In the genomic region with DNA sequence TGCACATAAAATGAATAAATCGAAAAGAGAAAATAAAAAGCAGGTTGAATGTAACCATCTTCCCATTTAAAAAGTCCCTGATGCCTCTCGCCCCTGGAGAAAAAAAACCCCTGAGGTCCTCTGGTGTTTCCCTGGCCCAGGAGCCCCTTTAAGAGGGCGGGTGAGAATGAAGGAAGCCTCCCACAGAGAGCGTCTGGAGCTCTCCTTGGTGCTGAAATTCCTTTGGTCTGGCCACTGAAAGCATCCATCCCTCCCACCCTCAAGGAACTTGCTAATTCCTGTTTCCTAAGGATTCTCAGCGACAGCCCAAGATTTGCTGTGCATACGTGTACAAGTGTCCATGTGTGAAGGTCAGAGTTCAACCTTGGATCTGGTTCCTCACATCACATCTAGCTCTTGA, we compare ENCODE assay signal across 8 mouse cellular contexts. TPM values are rescaled to one million over a fixed set of nuclear protein-coding genes. Genes with fewer than 3 reads are reported as not detected.
DNase-seq lines count a peak whose midpoint lies in the region; ATAC-seq and TF ChIP-seq lines count a peak whose summit lies in the region.

No protein-coding gene starts in this region.

- TF ChIP-seq POLR2A in heart, adult 2 months (IDR thresholded peaks at IDR 0.05; ENCODE audit: insufficient read depth, low read depth, low read length) = no peak

- no peaks in the 10 kb centered on the region; the same call in 1 of the 2 replicates for H3K36me3 ChIP-seq in heart, adult 2 months (ENCODE audit: control insufficient read depth, insufficient read depth, low read length)
- no peaks in the 10 kb centered on the region for H3K36me3 ChIP-seq in heart, embryonic 11.5 days (ENCODE audit: control insufficient read depth, insufficient read depth, low read length)
- H3K36me3 ChIP-seq in ES-E14 (ENCODE audit: control insufficient read depth, insufficient read depth, low read length, poor library complexity, severe bottlenecking) = no peaks in the 10 kb centered on the region
- no peaks in the 10 kb centered on the region for H3K36me3 ChIP-seq in liver, embryonic 14.5 days (replicated peaks; ENCODE audit: control insufficient read depth, insufficient read depth, low read depth)
- H3K36me3 ChIP-seq in stomach, postnatal 0 days (ENCODE audit: control insufficient read depth, insufficient read depth, low read length) = no peaks in the 10 kb centered on the region
- no peaks in the 10 kb centered on the region for H3K36me3 ChIP-seq in forebrain, embryonic 15.5 days

- no peak overlapping the region for H3K4me3 ChIP-seq in heart, adult 2 months
- no peak overlapping the region for H3K4me3 ChIP-seq in heart, embryonic 11.5 days (ENCODE audit: low read depth, low read length)
- H3K4me3 ChIP-seq in ES-E14 (ENCODE audit: insufficient read depth in 1 of 2, low read depth in 1 of 2, low read length in 2 of 2, poor library complexity in 1 of 2, severe bottlenecking in 1 of 2) = no peak overlapping the region
- no peak overlapping the region for H3K4me3 ChIP-seq in liver, embryonic 14.5 days (ENCODE audit: insufficient read depth in 1 of 2, low read depth in 2 of 2, low read length in 2 of 2)
- no peak overlapping the region for H3K4me3 ChIP-seq in stomach, postnatal 0 days (ENCODE audit: low read depth, low read length)
- H3K4me3 ChIP-seq in forebrain, embryonic 15.5 days = no peak overlapping the region

- H3K9me3 ChIP-seq in heart, embryonic 11.5 days (replicated peaks; ENCODE audit: control insufficient read depth, low read length) = no peaks in the 10 kb centered on the region
- H3K9me3 ChIP-seq in ES-E14 (ENCODE audit: control insufficient read depth, insufficient read depth, low read depth, low read length) = no peaks in the 10 kb centered on the region
- H3K9me3 ChIP-seq in liver, embryonic 14.5 days (ENCODE audit: control insufficient read depth, low read length) = no peaks in the 10 kb centered on the region
- no peaks in the 10 kb centered on the region for H3K9me3 ChIP-seq in stomach, postnatal 0 days (ENCODE audit: control insufficient read depth, low read length)
- no peaks in the 10 kb centered on the region for H3K9me3 ChIP-seq in forebrain, embryonic 15.5 days

- H3K4me2 ChIP-seq in heart, embryonic 11.5 days = no peak overlapping the region
- H3K4me2 ChIP-seq in liver, embryonic 14.5 days (ENCODE audit: low read depth) = no peak overlapping the region
- no peak overlapping the region for H3K4me2 ChIP-seq in stomach, postnatal 0 days (replicated peaks; ENCODE audit: low read depth)
- no peak overlapping the region for H3K4me2 ChIP-seq in forebrain, embryonic 15.5 days (replicated peaks)

- in situ Hi-C loops in ES-E14 (cut with MboI; ENCODE audit: low sequenced_read_pairs in 2 of 2, unreplicated experiment in 2 of 2) = no loop called here

- TF ChIP-seq EP300 in heart, adult 2 months (IDR thresholded peaks at IDR 0.05; ENCODE audit: insufficient read depth, low read depth, low read length) = 0 out of 2 replicates have a peak, but pooled peaks have one; percentile 33
- TF ChIP-seq EP300 in liver, embryonic 14.5 days (IDR thresholded peaks at IDR 0.05; ENCODE audit: low read depth) = no peak
- TF ChIP-seq EP300 in stomach, postnatal 0 days (optimal IDR thresholded peaks at IDR 0.05) = no peak

- intact Hi-C loops in heart, adult 2 months (cut with DNase I) = loop anchor here (1.0 to 10.0 kb wide), 3 partner anchors 132 to 426 kb away; partner anchors contain the start of gene Eef2

- WGBS in heart, adult 2 months = 4% methylated on average over 6 of the region's 6 CpGs
- 7% methylated on average over 6 of the region's 6 CpGs for WGBS in heart, embryonic 11.5 days (ENCODE audit: insufficient replicate concordance)
- 8% methylated on average over 6 of the region's 6 CpGs for WGBS in liver, embryonic 14.5 days (ENCODE audit: insufficient replicate concordance)
- 8% methylated on average over 6 of the region's 6 CpGs for WGBS in stomach, postnatal 0 days
- 15% methylated on average over 6 of the region's 6 CpGs for WGBS in forebrain, embryonic 15.5 days

- H3K27me3 ChIP-seq in heart, adult 2 months (ENCODE audit: control insufficient read depth, insufficient read depth, low read length) = no peaks in the 10 kb centered on the region
- no peaks in the 10 kb centered on the region for H3K27me3 ChIP-seq in heart, embryonic 11.5 days (ENCODE audit: control insufficient read depth, insufficient read depth, low read length)
- H3K27me3 ChIP-seq in liver, embryonic 14.5 days (ENCODE audit: control insufficient read depth, insufficient read depth, low read length) = no peaks in the 10 kb centered on the region
- no peaks in the 10 kb centered on the region for H3K27me3 ChIP-seq in stomach, postnatal 0 days (ENCODE audit: control insufficient read depth, insufficient read depth, low read length)
- H3K27me3 ChIP-seq in forebrain, embryonic 15.5 days = no peaks in the 10 kb centered on the region

- no peak for TF ChIP-seq CTCF in heart, adult 2 months (IDR thresholded peaks at IDR 0.05)
- no peak for TF ChIP-seq CTCF in liver, embryonic 14.5 days (IDR thresholded peaks at IDR 0.05; ENCODE audit: low read depth)
- no peak for TF ChIP-seq CTCF in stomach, postnatal 0 days (IDR thresholded peaks at IDR 0.05; ENCODE audit: low read depth)

- no peak overlapping the region for H3K9ac ChIP-seq in heart, adult 2 months (ENCODE audit: low read depth, low read length)
- no peak overlapping the region for H3K9ac ChIP-seq in heart, embryonic 11.5 days (ENCODE audit: low read depth, low read length)
- H3K9ac ChIP-seq in ES-E14 (ENCODE audit: insufficient read depth, low read depth, low read length, poor library complexity, severe bottlenecking) = no peak overlapping the region
- H3K9ac ChIP-seq in liver, embryonic 14.5 days (replicated peaks) = no peak overlapping the region
- no peak overlapping the region for H3K9ac ChIP-seq in stomach, postnatal 0 days (ENCODE audit: low read length)
- no peak overlapping the region for H3K9ac ChIP-seq in forebrain, embryonic 15.5 days (replicated peaks)

- DNase-seq in heart, adult 2 months = peak; percentile 47 to 54
- peak; percentile 83 for DNase-seq in ES-E14 (ENCODE audit: low read depth, low spot score)
- peak; percentile 88 for DNase-seq in forelimb bud, embryonic 11.5 days (ENCODE audit: low read depth, low spot score)
- DNase-seq in liver, embryonic 14.5 days (ENCODE audit: low read depth in 3 of 3, low spot score in 3 of 3) = peak in 2 of 3 experiments; percentile 57 to 58
- peak; percentile 72 for DNase-seq in stomach, postnatal 0 days (ENCODE audit: low spot score)
- DNase-seq in right cerebral cortex, postnatal 10 days (ENCODE audit: low spot score in 2 of 2) = no peak

- no peak for ATAC-seq in heart, embryonic 11.5 days (replicated peaks; ENCODE audit: insufficient number of reproducible peaks, low FRiP score, low TSS enrichment)
- ATAC-seq in liver, embryonic 14.5 days (ENCODE audit: insufficient read depth) = no peak
- no peak for ATAC-seq in stomach, postnatal 0 days (ENCODE audit: low FRiP score, low TSS enrichment)
- no peak for ATAC-seq in forebrain, embryonic 15.5 days (replicated peaks)

- peaks cover 5% of the 10 kb centered on the region for H3K4me1 ChIP-seq in heart, adult 2 months (ENCODE audit: control insufficient read depth, insufficient read depth, low read length)
- peaks cover 15% of the 10 kb centered on the region for H3K4me1 ChIP-seq in heart, embryonic 11.5 days (ENCODE audit: control insufficient read depth, insufficient read depth, low read length)
- H3K4me1 ChIP-seq in ES-E14 (ENCODE audit: control insufficient read depth in 2 of 2, insufficient read depth in 2 of 2, low read length in 2 of 2, poor library complexity in 1 of 2) = peaks cover 2 to 4% of the 10 kb centered on the region in 2 experiments; a peak in 3 of 4 replicates
- H3K4me1 ChIP-seq in liver, embryonic 14.5 days (replicated peaks; ENCODE audit: control insufficient read depth in 2 of 2, insufficient read depth in 2 of 2, low read length in 1 of 2) = peaks cover 21 to 26% of the 10 kb centered on the region in 2 experiments
- H3K4me1 ChIP-seq in stomach, postnatal 0 days (replicated peaks; ENCODE audit: control insufficient read depth, insufficient read depth) = peaks cover 6% of the 10 kb centered on the region
- H3K4me1 ChIP-seq in forebrain, embryonic 15.5 days = peaks cover 13% of the 10 kb centered on the region

- H3K27ac ChIP-seq in heart, adult 2 months = no peak overlapping the region
- H3K27ac ChIP-seq in heart, embryonic 11.5 days (ENCODE audit: low read depth, low read length) = no peak overlapping the region
- H3K27ac ChIP-seq in ES-E14 (ENCODE audit: insufficient read depth, low read depth, low read length, poor library complexity, severe bottlenecking) = no peak overlapping the region
- no peak overlapping the region for H3K27ac ChIP-seq in liver, embryonic 14.5 days
- H3K27ac ChIP-seq in stomach, postnatal 0 days (replicated peaks) = no peak overlapping the region
- no peak overlapping the region for H3K27ac ChIP-seq in forebrain, embryonic 15.5 days (replicated peaks)

- no peaks in the 10 kb centered on the region for H3K79me2 ChIP-seq in heart, adult 2 months (replicated peaks; ENCODE audit: control insufficient read depth, insufficient read depth, low read length)

RNA-seq across cellular contexts. Expression of gene Dot1l, which starts 6.4 kb away (rescaled TPM):
- total RNA-seq in heart, adult 2 months (2021) = 10 to 100 TPM; 18.8 to 19.6 TPM
- 35.0 and 39.6 TPM in 2 replicates for polyA plus RNA-seq in heart, adult 2 months (2012; rRNA removed)
- 23.1 and 27.3 TPM in 2 replicates for polyA plus RNA-seq in heart, embryonic 11.5 days (2014; fragmentation: Nextera tagmentation; extraction: Ambion mirVana)
- 31.9 and 41.2 TPM in 2 replicates for total RNA-seq in ES-E14 (2012; rRNA removed)
- 11.5 and 11.6 TPM in 2 replicates for polyA plus RNA-seq in liver, embryonic 14.5 days (2012; rRNA removed)
- polyA plus RNA-seq in liver, embryonic 14.5 days (2014; fragmentation: Nextera tagmentation; extraction: Ambion mirVana) = 7.1 and 8.3 TPM in 2 replicates
- 5.4 and 6.2 TPM in 2 replicates for polyA plus RNA-seq in stomach, postnatal 0 days (2015; fragmentation: Nextera tagmentation; extraction: Ambion mirVana)
- polyA plus RNA-seq in forebrain, embryonic 15.5 days (2015; fragmentation: Nextera tagmentation; extraction: Ambion mirVana) = 22.0 and 23.1 TPM in 2 replicates

RNA-seq across cellular contexts. Expression of gene Ap3d1, which starts 6.5 kb away (rescaled TPM):
- total RNA-seq in heart, adult 2 months (2021) = 10 to 100 TPM; 40.2 to 42.6 TPM
- 52.9 and 66.5 TPM in 2 replicates for polyA plus RNA-seq in heart, adult 2 months (2012; rRNA removed)
- polyA plus RNA-seq in heart, embryonic 11.5 days (2014; fragmentation: Nextera tagmentation; extraction: Ambion mirVana) = 51.5 and 59.3 TPM in 2 replicates
- total RNA-seq in ES-E14 (2012; rRNA removed) = 74.8 and 106 TPM in 2 replicates
- 24.5 and 26.2 TPM in 2 replicates for polyA plus RNA-seq in liver, embryonic 14.5 days (2012; rRNA removed)
- polyA plus RNA-seq in liver, embryonic 14.5 days (2014; fragmentation: Nextera tagmentation; extraction: Ambion mirVana) = 20.1 and 22.4 TPM in 2 replicates
- 38.7 and 42.7 TPM in 2 replicates for polyA plus RNA-seq in stomach, postnatal 0 days (2015; fragmentation: Nextera tagmentation; extraction: Ambion mirVana)
- 98.9 and 103 TPM in 2 replicates for polyA plus RNA-seq in forebrain, embryonic 15.5 days (2015; fragmentation: Nextera tagmentation; extraction: Ambion mirVana)

RNA-seq across cellular contexts. Expression of gene Izumo4, which starts 46.6 kb away (rescaled TPM):
- total RNA-seq in heart, adult 2 months (2021) = 1 to 10 TPM; 3.4 to 3.8 TPM
- 13.3 and 15.6 TPM in 2 replicates for polyA plus RNA-seq in heart, adult 2 months (2012; rRNA removed)
- 8.2 and 8.5 TPM in 2 replicates for polyA plus RNA-seq in heart, embryonic 11.5 days (2014; fragmentation: Nextera tagmentation; extraction: Ambion mirVana)
- 8.9 and 13.9 TPM in 2 replicates for total RNA-seq in ES-E14 (2012; rRNA removed)
- 9.9 and 11.3 TPM in 2 replicates for polyA plus RNA-seq in liver, embryonic 14.5 days (2012; rRNA removed)
- 4.0 and 6.0 TPM in 2 replicates for polyA plus RNA-seq in liver, embryonic 14.5 days (2014; fragmentation: Nextera tagmentation; extraction: Ambion mirVana)
- 14.8 and 18.0 TPM in 2 replicates for polyA plus RNA-seq in stomach, postnatal 0 days (2015; fragmentation: Nextera tagmentation; extraction: Ambion mirVana)
- polyA plus RNA-seq in forebrain, embryonic 15.5 days (2015; fragmentation: Nextera tagmentation; extraction: Ambion mirVana) = 33.4 and 35.2 TPM in 2 replicates

RNA-seq across cellular contexts. Expression of gene Mob3a, which starts 46.8 kb away (rescaled TPM):
- 1 to 10 TPM; 7.4 to 7.6 TPM for total RNA-seq in heart, adult 2 months (2021)
- 11.7 and 13.6 TPM in 2 replicates for polyA plus RNA-seq in heart, adult 2 months (2012; rRNA removed)
- polyA plus RNA-seq in heart, embryonic 11.5 days (2014; fragmentation: Nextera tagmentation; extraction: Ambion mirVana) = 38.9 and 39.0 TPM in 2 replicates
- 18.8 and 29.2 TPM in 2 replicates for total RNA-seq in ES-E14 (2012; rRNA removed)
- polyA plus RNA-seq in liver, embryonic 14.5 days (2012; rRNA removed) = 13.0 and 15.8 TPM in 2 replicates
- 14.2 and 16.0 TPM in 2 replicates for polyA plus RNA-seq in liver, embryonic 14.5 days (2014; fragmentation: Nextera tagmentation; extraction: Ambion mirVana)
- polyA plus RNA-seq in stomach, postnatal 0 days (2015; fragmentation: Nextera tagmentation; extraction: Ambion mirVana) = 22.9 and 23.9 TPM in 2 replicates
- 52.6 and 55.1 TPM in 2 replicates for polyA plus RNA-seq in forebrain, embryonic 15.5 days (2015; fragmentation: Nextera tagmentation; extraction: Ambion mirVana)

RNA-seq across cellular contexts. Expression of gene Sf3a2, which starts 49.4 kb away (rescaled TPM):
- total RNA-seq in heart, adult 2 months (2021) = 10 to 100 TPM; 27.3 to 30.4 TPM
- 18.4 and 19.7 TPM in 2 replicates for polyA plus RNA-seq in heart, adult 2 months (2012; rRNA removed)
- polyA plus RNA-seq in heart, embryonic 11.5 days (2014; fragmentation: Nextera tagmentation; extraction: Ambion mirVana) = 68.6 and 68.7 TPM in 2 replicates
- 31.4 and 39.6 TPM in 2 replicates for total RNA-seq in ES-E14 (2012; rRNA removed)
- 26.1 and 35.6 TPM in 2 replicates for polyA plus RNA-seq in liver, embryonic 14.5 days (2012; rRNA removed)
- polyA plus RNA-seq in liver, embryonic 14.5 days (2014; fragmentation: Nextera tagmentation; extraction: Ambion mirVana) = 36.1 and 40.7 TPM in 2 replicates
- polyA plus RNA-seq in stomach, postnatal 0 days (2015; fragmentation: Nextera tagmentation; extraction: Ambion mirVana) = 27.7 and 31.8 TPM in 2 replicates
- 60.2 and 62.6 TPM in 2 replicates for polyA plus RNA-seq in forebrain, embryonic 15.5 days (2015; fragmentation: Nextera tagmentation; extraction: Ambion mirVana)

Comparison
In these comparisons a context has a peak if more than half of its experiments do, and no peak if none do; other contexts are left out.
1. DNase-seq: peak in heart, adult 2 months (2 of 2), ES-E14 (single experiment), forelimb bud, embryonic 11.5 days (single experiment), liver, embryonic 14.5 days (2 of 3) and stomach, postnatal 0 days (single experiment); none in right cerebral cortex, postnatal 10 days (0 of 2).